Mouse (Mus musculus): ENCODE results near the gene Rhbdf1.
A peak's percentile ranks its signal among the peaks of the same experiment; 100 is the strongest.

Gene Rhbdf1

GRCm38 (mm10) chr11:32238093-32238860 lies 16.2 kb upstream of the Rhbdf1 start:
- DNase-seq, result peak; percentile 75

- no peak for DNase-seq
Measured at GRCm38 (mm10) chr11:32237411-32237795, 15.3 kb upstream of the Rhbdf1 start.

- peak; percentile 75 for DNase-seq
Measured at GRCm38 (mm10) chr11:32236712-32237410, 14.8 kb upstream of the Rhbdf1 start.

GRCm38 (mm10) chr11:32236132-32236531 lies 14.0 kb upstream of the Rhbdf1 start:
- DNase-seq, result no peak

- DNase-seq, result no peak
Measured at GRCm38 (mm10) chr11:32235646-32236045, 13.5 kb upstream of the Rhbdf1 start.

GRCm38 (mm10) chr11:32234816-32235485 lies 12.9 kb upstream of the Rhbdf1 start:
- DNase-seq, result no peak

GRCm38 (mm10) chr11:32233895-32234294 lies 11.8 kb upstream of the Rhbdf1 start:
- DNase-seq, result no peak

GRCm38 (mm10) chr11:32232848-32233247 lies 10.7 kb upstream of the Rhbdf1 start:
- DNase-seq, result no peak

- DNase-seq, result no peak
Measured at GRCm38 (mm10) chr11:32231125-32231524, 9.0 kb upstream of the Rhbdf1 start.

GRCm38 (mm10) chr11:32230220-32230619 lies 8.1 kb upstream of the Rhbdf1 start:
- DNase-seq, result no peak

- no peak for DNase-seq
Measured at GRCm38 (mm10) chr11:32228292-32228845, 6.3 kb upstream of the Rhbdf1 start.

- DNase-seq, result no peak
Measured at GRCm38 (mm10) chr11:32227555-32227954, 5.5 kb upstream of the Rhbdf1 start.

GRCm38 (mm10) chr11:32227041-32227440 lies 4.9 kb upstream of the Rhbdf1 start:
- no peak for DNase-seq

- peak; percentile 94 for DNase-seq
Measured at GRCm38 (mm10) chr11:32226124-32226871, 4.2 kb upstream of the Rhbdf1 start, which contains the start of gene Mpg. Gene Mpg (plus strand): TSS chr11:32226505.

GRCm38 (mm10) chr11:32225222-32226104 lies 3.4 kb upstream of the Rhbdf1 start:
- peak; percentile 34 for DNase-seq

- peak; percentile 63 for DNase-seq
Measured at GRCm38 (mm10) chr11:32224468-32225139, 2.5 kb upstream of the Rhbdf1 start.

GRCm38 (mm10) chr11:32223297-32223967 lies 1.3 kb upstream of the Rhbdf1 start:
- no peak for DNase-seq

GRCm38 (mm10) chr11:32222570-32223194 lies 582 bp upstream of the Rhbdf1 start:
- DNase-seq, result peak; percentile 40

- peak; percentile 84 for DNase-seq
Measured at GRCm38 (mm10) chr11:32221225-32221950, 712 bp downstream of the Rhbdf1 start.

Data from embryo, embryonic 11 days (tissue).